Mouse (Mus musculus) kidney, postnatal 14 days (tissue): ENCODE results near the gene Synm.

Experiments
- DNase-seq: peaks from one replicate; pipeline ENCODE4 v3.0.0; 2022; ENCODE audit warnings: mixed read lengths

The Synm gene

GRCm38 (mm10) chr7:67747731-67748305 is 11.7 kb downstream of the Synm start:
- no peak for DNase-seq

DNA sequence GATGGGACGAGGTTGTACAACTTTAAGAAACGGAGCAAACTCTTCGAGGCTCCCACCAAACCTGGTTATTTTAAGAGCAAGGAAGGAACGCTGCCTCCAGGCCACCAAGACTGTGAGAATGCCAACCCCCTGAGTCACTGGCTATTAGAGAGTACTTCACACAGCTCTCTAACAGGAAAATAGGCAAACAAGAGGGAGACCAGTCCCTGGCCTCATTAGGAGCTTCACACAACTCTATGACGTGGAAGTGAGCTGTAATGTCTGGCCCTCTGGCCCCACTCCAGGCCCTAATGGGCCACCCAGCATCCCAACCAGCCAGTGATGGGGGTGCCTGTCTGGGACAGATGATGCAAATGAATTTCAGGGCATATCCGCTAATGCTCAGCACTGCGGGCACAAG is 17.8 kb downstream of the Synm start:
- no peak for DNase-seq

GRCm38 (mm10) chr7:67740796-67741195 is 18.7 kb downstream of the Synm start:
- DNase-seq = no peak

GRCm38 (mm10) chr7:67740382-67740781 is 19.2 kb downstream of the Synm start:
- no peak for DNase-seq

- DNase-seq = no peak
Measured at GRCm38 (mm10) chr7:67732276-67732675, 27.3 kb downstream of the Synm start.

DNA sequence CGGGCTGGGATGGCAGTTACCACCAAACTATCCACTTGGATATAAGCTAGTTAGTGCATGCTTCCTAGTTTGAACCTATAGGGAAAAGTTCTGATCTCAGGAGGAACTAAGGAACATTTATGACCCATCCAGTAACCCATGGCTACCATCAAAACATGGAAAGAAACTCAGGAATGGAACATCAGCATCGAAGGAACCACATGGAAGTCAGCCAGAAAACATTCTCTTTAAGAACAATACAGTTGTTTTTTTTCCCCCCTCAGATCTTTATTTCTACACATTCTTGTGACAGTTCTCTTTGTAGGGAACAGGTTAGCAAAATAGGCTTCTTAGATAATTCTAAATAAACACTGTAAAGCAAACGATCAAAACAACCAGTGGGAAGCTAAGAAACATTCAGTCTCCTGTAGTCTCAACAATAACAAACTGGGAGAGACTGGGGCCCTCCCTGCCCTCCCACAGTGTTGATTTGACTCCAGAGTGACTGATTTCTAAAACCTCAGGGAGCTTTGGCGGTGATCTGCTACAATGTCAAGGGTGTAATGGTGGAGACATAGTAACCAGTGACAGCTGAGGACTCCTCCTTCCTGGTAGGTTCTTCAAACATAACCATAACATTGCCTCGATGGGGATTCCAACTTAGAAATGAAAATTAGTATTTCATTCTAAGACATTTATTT is 29.0 kb downstream of the Synm start:
- DNase-seq = no peak

GRCm38 (mm10) chr7:67728809-67729208 is 30.7 kb downstream of the Synm start:
- no peak for DNase-seq

DNA sequence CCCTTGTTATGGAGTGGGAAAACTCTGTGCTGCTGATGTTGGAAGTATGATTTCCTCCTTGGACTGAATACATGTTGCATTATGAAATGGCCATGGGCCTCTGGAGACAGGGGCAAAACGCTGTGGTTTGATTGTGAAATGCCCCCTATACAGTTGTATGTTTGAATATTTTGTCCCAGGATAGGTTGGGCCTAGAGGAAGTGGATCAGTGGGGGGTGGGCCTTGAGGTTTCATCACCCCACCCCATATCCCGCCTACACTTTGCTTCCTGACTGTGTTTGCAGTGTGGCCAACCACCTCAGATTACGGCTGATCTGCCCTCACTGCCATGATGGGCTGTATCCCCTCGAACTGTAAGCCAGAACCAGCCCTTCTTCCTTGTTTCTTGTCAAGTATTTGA is 31.3 kb downstream of the Synm start:
- DNase-seq = no peak

- no peak for DNase-seq
Measured at GRCm38 (mm10) chr7:67725016-67725415, 34.5 kb downstream of the Synm start.

DNA sequence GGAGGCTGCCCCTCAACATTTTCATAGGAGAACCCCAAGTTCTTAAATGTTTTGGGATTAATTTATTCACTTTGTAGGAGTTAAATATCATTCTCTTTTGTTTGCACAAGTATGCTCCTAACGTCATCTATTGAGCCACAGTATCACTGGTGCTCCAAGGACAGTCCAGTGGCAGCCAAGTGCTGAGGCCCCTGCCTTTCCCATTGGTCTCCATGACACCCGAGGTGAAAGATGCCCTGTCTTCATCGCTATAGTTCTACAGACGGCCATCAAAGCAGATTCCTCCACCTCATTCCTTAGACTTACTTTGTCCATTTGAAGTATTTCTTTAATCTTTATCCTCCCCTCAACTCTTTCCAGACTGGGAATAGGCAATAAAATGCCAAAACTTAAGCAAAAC is 35.0 kb downstream of the Synm start:
- DNase-seq = no peak

- DNase-seq = no peak
Measured at GRCm38 (mm10) chr7:67722163-67722562, 37.4 kb downstream of the Synm start.

GRCm38 (mm10) chr7:67718804-67719203 is 40.7 kb downstream of the Synm start:
- DNase-seq = peak; percentile 36

GRCm38 (mm10) chr7:67717520-67717919 is 42.0 kb downstream of the Synm start:
- no peak for DNase-seq

- DNase-seq = no peak
Measured at GRCm38 (mm10) chr7:67716925-67717324, 42.6 kb downstream of the Synm start.

DNA sequence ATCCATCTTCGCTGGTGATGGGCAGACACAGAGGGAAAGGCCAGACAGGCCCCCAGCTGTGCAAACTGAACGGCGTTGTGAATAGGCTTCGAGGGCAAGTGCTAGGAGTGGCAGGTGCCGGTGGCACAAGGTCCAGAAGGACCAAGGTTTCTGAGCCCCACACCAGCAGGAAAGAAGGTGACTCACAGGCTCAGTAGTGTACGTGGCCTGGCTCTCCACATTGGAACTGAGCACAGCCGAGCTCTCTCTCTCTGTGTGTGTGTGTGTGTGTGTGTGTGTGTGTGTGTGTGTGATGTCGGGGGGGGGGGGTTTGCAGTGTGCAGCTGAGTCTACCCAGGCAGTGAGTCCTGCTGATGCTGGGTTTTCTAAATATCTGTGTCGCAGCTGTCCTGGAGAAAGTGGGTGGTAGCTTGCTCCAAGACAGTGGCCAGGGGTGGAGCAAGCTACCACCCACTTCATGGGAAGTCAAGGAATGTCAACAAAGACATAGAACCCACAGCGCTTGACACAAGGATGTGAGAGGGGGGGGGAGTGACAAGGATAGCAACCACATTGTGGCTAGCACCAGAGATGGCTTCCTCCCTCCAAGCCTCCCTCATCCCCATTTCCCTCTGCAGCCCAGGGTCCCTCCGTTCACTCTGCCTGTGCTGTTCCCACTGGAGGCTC is 43.2 kb downstream of the Synm start:
- no peak for DNase-seq

- peak; percentile 45 for DNase-seq
Measured at GRCm38 (mm10) chr7:67715176-67715575, 44.4 kb downstream of the Synm start.

GRCm38 (mm10) chr7:67713820-67714510 is 45.6 kb downstream of the Synm start:
- DNase-seq = peak; percentile 34

- no peak for DNase-seq
Measured at GRCm38 (mm10) chr7:67710216-67710615, 49.3 kb downstream of the Synm start.

DNA sequence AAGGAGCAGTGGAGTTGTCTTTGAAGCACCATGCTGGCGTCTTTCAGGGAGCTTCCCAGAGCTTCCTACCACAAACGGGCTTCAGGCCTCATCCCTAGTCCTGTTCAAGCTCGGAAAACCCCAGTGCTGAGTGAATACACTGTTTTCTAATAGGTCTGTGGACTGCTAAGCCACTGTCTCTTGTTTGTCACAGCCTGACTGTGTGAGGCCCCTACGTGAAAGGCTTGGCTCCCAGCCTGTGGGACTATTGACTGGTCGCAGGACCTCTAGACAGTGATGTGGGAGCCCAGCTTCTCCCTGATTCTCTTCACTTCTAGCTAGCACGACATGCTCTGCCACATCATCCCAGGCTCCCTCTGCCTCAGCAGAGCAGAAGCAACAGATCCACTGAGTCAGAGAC is 51.4 kb downstream of the Synm start:
- no peak for DNase-seq

- no peak for DNase-seq
Measured at GRCm38 (mm10) chr7:67701252-67701914, 58.2 kb downstream of the Synm start.

GRCm38 (mm10) chr7:67700846-67701245 is 58.7 kb downstream of the Synm start:
- DNase-seq = peak; percentile 51

- no peak for DNase-seq
Measured at GRCm38 (mm10) chr7:67699301-67699700, 60.2 kb downstream of the Synm start.
